Mouse (Mus musculus) liver, adult 2 months (tissue): ENCODE measurements at regions not wholly inside any gene's neighbourhood (a gene's known extent, or its start where the extent isn't known, plus 50 kb on each side); places are given as distances from the start of the nearest gene placed in this dataset.

ENCODE experiments used
- DNase-seq: peaks from one replicate; pipeline ENCODE4 v3.0.0-alpha.2; 2011; ENCODE audit warnings: low read depth, low spot score; ENCODE audit errors: extremely low read depth
- H3K27ac ChIP-seq: fragments of 200-500 bp; replicated peaks from 2 replicates; pipeline ENCODE4 v1.5.1; 2012; ENCODE audit warnings: low read depth, mild to moderate bottlenecking, control low read depth, inconsistent platforms, low read length; ENCODE audit not compliant: insufficient read depth
- H3K27me3 ChIP-seq: fragments of 200-500 bp; 2 replicates; pipeline ENCODE4 v1.6.1; 2012; ENCODE audit warnings: mild to moderate bottlenecking, moderate library complexity, low read length, inconsistent platforms; ENCODE audit not compliant: control insufficient read depth, insufficient read depth
- H3K36me3 ChIP-seq: fragments of 200-500 bp; 2 replicates; pipeline ENCODE4 v1.6.1; 2012; ENCODE audit warnings: low read length, inconsistent platforms; ENCODE audit not compliant: control insufficient read depth, insufficient read depth
- H3K4me1 ChIP-seq: fragments of 200-500 bp; 2 replicates; pipeline ENCODE4 v1.6.1; 2011; ENCODE audit warnings: low read length; ENCODE audit not compliant: control insufficient read depth, insufficient read depth
- H3K4me3 ChIP-seq: fragments of 200-500 bp; 2 replicates; pipeline ENCODE4 v1.5.1; 2011; ENCODE audit warnings: low read depth, mild to moderate bottlenecking, control low read depth, low read length, moderate library complexity; ENCODE audit not compliant: insufficient read depth
- H3K79me2 ChIP-seq: fragments of 200-500 bp; 2 replicates; pipeline ENCODE4 v1.6.1; 2012; ENCODE audit warnings: inconsistent platforms, mild to moderate bottlenecking, low read length, moderate library complexity; ENCODE audit not compliant: control insufficient read depth, insufficient read depth
- H3K9ac ChIP-seq: fragments of 200-500 bp; 2 replicates; pipeline ENCODE4 v1.6.1; 2012; ENCODE audit warnings: low read depth, mild to moderate bottlenecking, control low read depth, inconsistent platforms, low read length
- CTCF ChIP-seq: fragments of 200-500 bp; IDR thresholded peaks from 2 replicates; pipeline ENCODE4 v1.5.1; 2011; ENCODE audit warnings: low read depth, low read length, control low read depth
- POLR2A ChIP-seq: fragments of 200-500 bp; IDR thresholded peaks from 2 replicates; pipeline ENCODE4 v1.6.1; 2011; ENCODE audit warnings: low read length, control low read depth; ENCODE audit not compliant: insufficient read depth; ENCODE audit errors: extremely low read depth
- whole genome bisulfite sequencing: fragments of 180-500 bp; shearing (Covaris S2); methylation state at CpG from one replicate; pipeline ENCODE4 v1.1.7; 2018; 5-methylcytosine and 5-hydroxymethylcytosine counted together

DNA sequence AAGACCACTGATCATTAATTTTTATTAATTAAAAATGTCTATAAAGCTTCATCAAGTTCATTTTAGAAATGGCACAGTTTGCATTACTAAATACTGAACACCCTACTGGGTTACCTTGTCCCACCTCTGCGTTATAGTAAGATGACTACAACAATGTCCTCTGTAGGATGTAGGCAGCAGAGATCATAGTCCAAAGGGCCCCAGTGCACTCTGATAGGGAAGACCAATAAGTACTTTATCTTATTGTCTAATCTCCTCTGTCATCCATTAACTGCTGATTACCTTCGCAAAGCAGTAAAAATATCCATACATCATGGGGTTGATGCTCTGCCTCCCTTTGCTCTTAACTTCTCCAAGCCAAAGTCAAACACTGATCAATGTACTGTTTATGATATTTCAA lies 662.1 kb downstream of the Psat1 start:
- WGBS = 54% methylated on average over 2 of the region's 2 CpGs
- H3K4me1 ChIP-seq = no peaks in the 10 kb centered on the region
- H3K27ac ChIP-seq = no peak overlapping the region
- H3K9ac ChIP-seq = no peak overlapping the region
- no peaks in the 10 kb centered on the region for H3K27me3 ChIP-seq
- no peaks in the 10 kb centered on the region for H3K79me2 ChIP-seq
- no peak overlapping the region for H3K4me3 ChIP-seq
- no peak for DNase-seq
- no peaks in the 10 kb centered on the region for H3K36me3 ChIP-seq
- TF ChIP-seq POLR2A = no peak
- TF ChIP-seq CTCF = no peak

DNA sequence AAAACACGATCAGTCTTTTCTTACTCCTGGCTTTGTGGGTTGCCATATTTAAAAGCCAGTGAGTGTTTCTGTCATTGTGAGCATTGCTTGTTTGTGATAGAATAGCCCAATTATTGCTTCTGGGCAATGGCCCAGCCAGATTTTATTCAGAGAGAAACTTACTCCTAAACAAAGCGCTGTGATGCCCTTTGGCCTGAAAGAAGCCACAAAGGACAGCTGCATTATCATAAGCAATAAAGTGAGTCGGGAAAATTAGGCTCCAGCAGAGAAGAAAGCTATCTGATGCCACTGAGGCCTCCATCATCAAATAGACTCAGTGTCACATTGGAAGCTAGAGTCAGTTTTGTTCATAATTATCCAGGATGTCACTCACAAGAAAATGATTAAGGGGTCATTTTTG lies 644.9 kb upstream of the Tle4 start:
- Histone ChIP-seq H3K27me3 (no peaks in the 10 kb centered on the region), H3K9ac (no peak overlapping the region), H3K4me3 (no peak overlapping the region), H3K4me1 (no peaks in the 10 kb centered on the region), H3K27ac (no peak overlapping the region), H3K79me2 (no peaks in the 10 kb centered on the region), H3K36me3 (no peaks in the 10 kb centered on the region)
- no peak for TF ChIP-seq CTCF
- TF ChIP-seq POLR2A = no peak
- no peak for DNase-seq
- 76% methylated on average over 3 of the region's 3 CpGs for WGBS

DNA sequence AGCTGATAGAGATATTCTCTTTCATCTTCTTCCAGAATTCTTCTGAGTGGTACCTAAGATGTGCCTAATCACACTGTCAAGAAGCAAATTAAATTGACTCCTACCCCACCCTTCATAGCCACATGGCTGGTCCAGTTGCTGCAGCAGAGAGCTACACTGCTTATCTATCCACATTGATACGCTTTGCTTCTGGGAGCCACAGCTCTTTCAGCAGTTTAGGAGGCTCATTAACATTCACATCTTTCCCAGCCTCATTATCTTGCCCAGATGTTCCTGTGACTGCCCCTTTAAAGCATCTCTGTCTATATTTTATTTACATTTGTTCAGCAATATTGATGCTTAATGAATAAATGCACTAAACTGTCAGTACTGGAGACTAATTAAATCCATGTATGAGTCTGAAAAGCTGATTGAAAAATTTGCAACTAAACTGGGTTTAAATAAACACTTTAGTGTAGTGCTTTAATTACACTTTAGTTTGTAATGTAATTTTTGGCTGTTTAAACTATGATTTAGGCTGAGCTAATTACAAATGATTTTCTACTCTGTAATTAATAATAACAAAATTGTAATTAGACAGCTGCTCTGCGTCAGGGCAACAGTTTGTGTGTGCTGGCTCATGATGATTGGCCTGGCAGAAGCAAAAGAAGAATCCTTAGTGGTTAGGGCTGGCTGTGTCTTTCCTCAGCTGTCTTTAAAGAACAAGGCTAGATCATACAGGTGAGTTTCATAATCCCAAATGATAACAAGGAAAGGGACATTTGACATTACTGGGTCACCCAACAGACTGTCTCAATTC lies 632.5 kb upstream of the Tle4 start:
- Histone ChIP-seq H3K27me3 (no peaks in the 10 kb centered on the region), H3K4me1 (no peaks in the 10 kb centered on the region), H3K36me3 (no peaks in the 10 kb centered on the region), H3K4me3 (no peak overlapping the region), H3K27ac (no peak overlapping the region), H3K79me2 (no peaks in the 10 kb centered on the region), H3K9ac (no peak overlapping the region)
- DNase-seq = no peak
- no peak for TF ChIP-seq CTCF
- no peak for TF ChIP-seq POLR2A
- WGBS = 57% methylated on average over 2 of the region's 2 CpGs

DNA sequence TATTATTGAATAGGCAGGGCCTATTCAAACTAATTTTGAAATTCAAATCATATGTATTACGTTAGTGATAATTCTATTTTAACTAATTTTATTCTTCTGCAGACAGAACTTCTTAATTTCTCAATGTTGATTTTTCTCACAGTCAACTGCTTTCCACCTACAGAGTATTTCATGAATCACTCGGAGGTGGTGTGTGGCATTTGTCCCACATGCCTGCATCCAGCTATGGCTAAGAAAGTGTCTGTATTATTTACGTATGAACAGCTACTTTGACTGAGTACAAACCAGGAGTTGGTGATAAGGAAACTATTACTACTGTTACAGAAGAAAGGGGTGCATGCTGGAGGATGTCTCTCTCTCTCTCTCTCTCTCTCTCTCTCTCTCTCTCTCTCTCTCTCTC lies 619.5 kb upstream of the Tle4 start:
- 74% methylated on average over 3 of the region's 3 CpGs for WGBS
- Histone ChIP-seq H3K9ac (no peak overlapping the region), H3K79me2 (no peaks in the 10 kb centered on the region), H3K27me3 (no peaks in the 10 kb centered on the region), H3K27ac (no peak overlapping the region), H3K4me1 (no peaks in the 10 kb centered on the region), H3K36me3 (no peaks in the 10 kb centered on the region), H3K4me3 (no peak overlapping the region)
- no peak for TF ChIP-seq CTCF
- TF ChIP-seq POLR2A = no peak
- no peak for DNase-seq

DNA sequence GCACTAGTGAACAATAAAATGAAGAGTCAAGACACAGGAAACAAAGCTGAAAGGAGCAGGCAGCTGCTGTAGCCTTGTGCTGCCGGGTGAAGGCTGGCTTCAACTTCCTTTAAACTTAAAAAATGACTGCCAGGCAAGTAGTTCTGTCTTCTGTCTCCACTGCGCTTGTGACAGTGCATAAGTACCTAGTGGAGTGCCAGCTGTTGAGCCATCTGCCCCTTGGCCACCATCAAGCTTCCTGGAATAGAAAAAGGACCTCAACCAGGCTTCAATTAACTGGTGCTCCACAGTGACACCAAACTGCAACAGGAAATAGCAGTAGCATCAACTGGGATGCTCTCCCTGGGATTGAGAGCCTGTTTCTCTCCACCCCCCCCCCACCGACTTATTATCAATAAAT lies 616.8 kb upstream of the Tle4 start:
- Histone ChIP-seq H3K4me3 (no peak overlapping the region), H3K36me3 (no peaks in the 10 kb centered on the region), H3K27ac (no peak overlapping the region), H3K27me3 (no peaks in the 10 kb centered on the region), H3K79me2 (no peaks in the 10 kb centered on the region), H3K9ac (no peak overlapping the region), H3K4me1 (no peaks in the 10 kb centered on the region)
- TF ChIP-seq CTCF = no peak
- no peak for TF ChIP-seq POLR2A
- WGBS = 65% methylated on average over 3 of the region's 3 CpGs
- no peak for DNase-seq

DNA sequence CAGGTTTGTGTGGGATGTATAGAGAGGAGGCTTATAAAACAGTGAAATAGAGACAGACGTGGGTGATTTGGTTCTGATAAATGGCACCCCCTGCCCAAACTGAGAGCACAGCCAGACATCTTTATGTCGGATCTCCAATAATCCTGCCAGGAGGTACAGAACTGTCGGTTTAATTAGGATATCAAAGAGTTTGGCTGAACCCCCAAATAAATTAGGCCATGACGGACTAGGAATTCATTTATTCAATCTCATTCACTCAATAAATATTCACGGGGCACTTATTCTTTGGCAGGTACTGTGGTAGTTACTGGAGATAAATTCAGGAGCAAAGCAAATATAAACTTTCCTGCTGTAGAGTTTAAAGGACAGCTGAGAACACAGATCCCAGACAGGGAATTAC lies 615.0 kb upstream of the Tle4 start:
- Histone ChIP-seq H3K4me1 (no peaks in the 10 kb centered on the region), H3K4me3 (no peak overlapping the region), H3K36me3 (no peaks in the 10 kb centered on the region), H3K9ac (no peak overlapping the region), H3K27me3 (no peaks in the 10 kb centered on the region), H3K27ac (no peak overlapping the region), H3K79me2 (no peaks in the 10 kb centered on the region)
- WGBS = 57% methylated on average over 5 of the region's 5 CpGs
- no peak for DNase-seq
- no peak for TF ChIP-seq CTCF
- TF ChIP-seq POLR2A = no peak
